Mouse (Mus musculus): Measurements from ENCODE around the gene Tm4sf5.
"Not testable (repeated sequence)": the region's sequence is repeated elsewhere in the genome, so short reads cannot be mapped to it uniquely, and the experiment has no call there.

The Tm4sf5 gene

GRCm38 (mm10) chr11:70509753-70510564 lies 4.9 kb downstream of the Tm4sf5 start:
- peak; percentile 37 for DNase-seq (ENCODE audit: low spot score)

- DNase-seq (ENCODE audit: low spot score), result no peak
These were observed 6.2 kb downstream of the Tm4sf5 start for GRCm38 (mm10) chr11:70511242-70511641.

GRCm38 (mm10) chr11:70511825-70512224 lies 6.8 kb downstream of the Tm4sf5 start:
- no peak for DNase-seq (ENCODE audit: low spot score)

- no peak for DNase-seq (ENCODE audit: low spot score)
These were observed 7.8 kb downstream of the Tm4sf5 start for GRCm38 (mm10) chr11:70512709-70513342.

- no peak for DNase-seq (ENCODE audit: low spot score)
These were observed 8.5 kb downstream of the Tm4sf5 start for GRCm38 (mm10) chr11:70513520-70513919.

- DNase-seq (ENCODE audit: low spot score), result no peak
These were observed 9.2 kb downstream of the Tm4sf5 start, which contains the start of gene Vmo1 for GRCm38 (mm10) chr11:70514288-70514687. Vmo1 (minus strand) TSS chr11:70514616.

- DNase-seq (ENCODE audit: low spot score), result no peak
These were observed 11.3 kb downstream of the Tm4sf5 start for GRCm38 (mm10) chr11:70516352-70516751.

- DNase-seq (ENCODE audit: low spot score), result no peak
These were observed 13.4 kb downstream of the Tm4sf5 start for GRCm38 (mm10) chr11:70518436-70518835.

GRCm38 (mm10) chr11:70518923-70519322 lies 13.9 kb downstream of the Tm4sf5 start, which contains the start of gene Gltpd2:
Gltpd2 (plus strand) TSS chr11:70519196.
- DNase-seq (ENCODE audit: low spot score), result no peak

- DNase-seq (ENCODE audit: low spot score), result peak; percentile 48
These were observed 15.2 kb downstream of the Tm4sf5 start for GRCm38 (mm10) chr11:70520178-70520769.

- not testable (repeated sequence) for DNase-seq (ENCODE audit: low spot score)
These were observed 18.4 kb downstream of the Tm4sf5 start for GRCm38 (mm10) chr11:70523306-70523989.

GRCm38 (mm10) chr11:70524782-70525181 lies 19.7 kb downstream of the Tm4sf5 start:
- no peak for DNase-seq (ENCODE audit: low spot score)

- peak; percentile 84 for DNase-seq (ENCODE audit: low spot score)
These were observed 20.2 kb downstream of the Tm4sf5 start, which contains the start of gene Psmb6 for GRCm38 (mm10) chr11:70525184-70525678. Psmb6 (plus strand) TSS chr11:70525367.

- no peak for DNase-seq (ENCODE audit: low spot score)
These were observed 20.7 kb downstream of the Tm4sf5 start for GRCm38 (mm10) chr11:70525726-70526125.

- DNase-seq (ENCODE audit: low spot score), result no peak
These were observed 21.2 kb downstream of the Tm4sf5 start for GRCm38 (mm10) chr11:70526211-70526610.

GRCm38 (mm10) chr11:70528610-70529009 lies 23.6 kb downstream of the Tm4sf5 start:
- DNase-seq (ENCODE audit: low spot score), result no peak

GRCm38 (mm10) chr11:70531065-70531464 lies 26.0 kb downstream of the Tm4sf5 start:
- DNase-seq (ENCODE audit: low spot score), result not testable (repeated sequence)

- DNase-seq (ENCODE audit: low spot score), result no peak
These were observed 27.8 kb downstream of the Tm4sf5 start, which contains the start of gene Gm40193 for GRCm38 (mm10) chr11:70532839-70533238. Gm40193 (minus strand) TSS chr11:70532939.

GRCm38 (mm10) chr11:70539423-70539822 lies 34.4 kb downstream of the Tm4sf5 start:
- no peak for DNase-seq (ENCODE audit: low spot score)

- DNase-seq (ENCODE audit: low spot score), result peak; percentile 92
These were observed 35.0 kb downstream of the Tm4sf5 start, which contains the start of gene Pld2 for GRCm38 (mm10) chr11:70539877-70540587. Pld2 (plus strand) TSS chr11:70540064.

- no peak for DNase-seq (ENCODE audit: low spot score)
These were observed 35.9 kb downstream of the Tm4sf5 start for GRCm38 (mm10) chr11:70540928-70541327.
